Mouse (Mus musculus) MEL (cell line): ENCODE results near the gene Cd37.

Experiments used
- CTCF ChIP-seq, 3 experiments: IDR thresholded peaks in 2 of 3; conservative IDR thresholded peaks in 1 of 3; 2 replicates each; pipeline ENCODE4 v1.5.1; 2011 to 2012; ENCODE audit warnings: low read length in 3 of 3, low read depth in 2 of 3, mild to moderate bottlenecking in 2 of 3, improper control_type of control experiment in 1 of 3, inconsistent platforms in 1 of 3, mixed read lengths in 1 of 3, moderate library complexity in 1 of 3; ENCODE audit not compliant: control insufficient read depth in 1 of 3, insufficient read depth in 1 of 3, poor library complexity in 1 of 3, severe bottlenecking in 1 of 3
- GATA1 ChIP-seq: IDR thresholded peaks from 2 replicates; pipeline ENCODE4 v1.6.1; 2011; ENCODE audit warnings: low read depth, low read length, improper control_type of control experiment
- MAFK ChIP-seq: IDR thresholded peaks from 2 replicates; pipeline ENCODE4 v1.6.1; 2011; ENCODE audit warnings: low read depth, mild to moderate bottlenecking, low read length, improper control_type of control experiment, borderline replicate concordance
- NRF1 ChIP-seq: IDR thresholded peaks from 2 replicates; pipeline ENCODE4 v1.6.1; 2014; ENCODE audit warnings: low read depth, mild to moderate bottlenecking, inconsistent platforms, low read length, improper control_type of control experiment, moderate library complexity; ENCODE audit not compliant: poor library complexity, insufficient read depth, severe bottlenecking
- POLR2AphosphoS5 ChIP-seq: IDR thresholded peaks from 2 replicates; pipeline ENCODE4 v1.6.1; 2012; ENCODE audit warnings: low read depth, borderline replicate concordance, mild to moderate bottlenecking, inconsistent platforms, low read length, moderate library complexity, mixed read lengths
- SIN3A ChIP-seq: IDR thresholded peaks from 2 replicates; pipeline ENCODE4 v1.6.1; 2012; ENCODE audit warnings: low read length, improper control_type of control experiment, inconsistent platforms
- SMC3 ChIP-seq: IDR thresholded peaks from 2 replicates; pipeline ENCODE4 v1.6.1; 2011; ENCODE audit warnings: low read depth, low read length, improper control_type of control experiment
- TCF12 ChIP-seq: IDR thresholded peaks from 2 replicates; pipeline ENCODE4 v1.6.1; 2014; ENCODE audit warnings: low read depth, mild to moderate bottlenecking, inconsistent platforms, low read length, improper control_type of control experiment, moderate library complexity

DNA sequence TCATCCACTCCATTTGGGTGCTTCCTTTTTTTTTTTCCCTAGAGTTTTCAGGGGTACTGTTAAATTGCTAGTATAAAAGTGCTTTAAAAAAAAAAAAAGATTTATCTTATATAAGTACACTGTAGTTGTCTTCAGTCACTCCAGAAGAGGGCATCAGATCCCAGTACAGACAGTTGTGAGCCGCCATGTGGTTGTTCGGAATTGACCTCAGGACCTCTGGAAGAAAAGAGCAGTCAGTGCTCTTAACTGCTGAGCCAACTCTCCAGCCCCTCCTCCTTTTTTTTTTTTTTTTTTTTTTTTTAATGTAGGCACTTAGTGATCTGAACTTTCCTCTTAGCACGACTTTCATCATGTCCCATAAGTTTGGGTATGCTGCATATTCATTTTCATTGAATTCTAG is 8.8 kb upstream of the Cd37 start:
- TF ChIP-seq NRF1, result no peak
- no peak for TF ChIP-seq SIN3A
- TF ChIP-seq MAFK, result no peak
- TF ChIP-seq SMC3, result no peak
- TF ChIP-seq CTCF (IDR thresholded peaks at IDR 0.05 in 2 of 3, conservative IDR thresholded peaks at IDR 0.05 in 1 of 3; ENCODE audit: control insufficient read depth in 1 of 3, insufficient read depth in 1 of 3, low read depth in 2 of 3, low read length in 3 of 3, poor library complexity in 1 of 3, severe bottlenecking in 1 of 3), result peak in 2 of 3 experiments; percentile 3 to 14; a peak in 1 of 6 replicates
- no peak for TF ChIP-seq TCF12
- no peak for TF ChIP-seq GATA1
- TF ChIP-seq POLR2AphosphoS5, result no peak
